Mouse (Mus musculus): ENCODE results near the gene Fads3. TPM values are rescaled to one million over a fixed set of nuclear protein-coding genes. Genes with fewer than 3 reads are reported as not detected.

Gene Fads3
- polyA plus RNA-seq, 1 experiment from 2014 or later, result 7.4 TPM

DNA sequence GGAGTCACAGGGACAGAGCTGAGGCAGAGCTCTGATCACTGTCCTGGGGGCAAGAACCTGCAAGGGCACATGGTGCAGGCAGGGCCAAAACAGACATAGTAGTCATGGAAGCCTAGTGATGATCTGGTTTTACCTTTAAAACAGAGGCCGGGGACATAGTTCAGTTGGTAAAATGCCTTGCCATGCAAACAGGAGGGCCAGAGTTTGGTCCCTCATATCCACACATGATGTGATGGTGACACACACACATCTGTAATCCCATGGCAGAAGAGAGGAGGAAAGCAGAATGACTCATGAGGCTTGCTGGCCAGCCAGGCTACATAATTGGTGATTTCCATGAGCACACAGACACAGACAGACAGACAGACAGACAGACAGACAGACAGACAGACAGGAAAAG is 66.8 kb downstream of the Fads3 start:
- H3K9me3 ChIP-seq, result no peaks in the 10 kb centered on the region
- H3K27ac ChIP-seq, result no peak overlapping the region
- no peak overlapping the region for H3K4me2 ChIP-seq
- no peak overlapping the region for H3K9ac ChIP-seq
- no peak overlapping the region for H3K4me3 ChIP-seq (replicated peaks)
- H3K4me1 ChIP-seq, result no peaks in the 10 kb centered on the region; the same call in 1 of the 2 replicates
- 88% methylated on average over 1 of the region's 1 CpGs for WGBS
- H3K27me3 ChIP-seq, result no peaks in the 10 kb centered on the region
- ATAC-seq (ENCODE audit: low FRiP score), result no peak
- H3K36me3 ChIP-seq (replicated peaks), result no peaks in the 10 kb centered on the region

GRCm38 (mm10) chr19:10108666-10109065 is 67.3 kb downstream of the Fads3 start:
- Histone ChIP-seq H3K9me3 (no peaks in the 10 kb centered on the region), H3K27ac (no peak overlapping the region), H3K36me3 (replicated peaks) (no peaks in the 10 kb centered on the region), H3K27me3 (no peaks in the 10 kb centered on the region), H3K4me3 (replicated peaks) (no peak overlapping the region), H3K4me2 (no peak overlapping the region), H3K9ac (no peak overlapping the region), H3K4me1 (no peaks in the 10 kb centered on the region; the same call in 1 of the 2 replicates)
- WGBS, result 83% methylated on average over 2 of the region's 2 CpGs
- ATAC-seq (ENCODE audit: low FRiP score), result no peak

Other genes starting within 250 kb of the Fads3 start
- gene Scgb2a2, start 194.0 kb upstream of the Fads3 start, polyA plus RNA-seq (2016; fragmentation: Nextera tagmentation; extraction: Ambion mirVana), result not detected in 2 replicates
- 147 and 149 TPM in 2 replicates for gene Incenp, start 142.0 kb upstream of the Fads3 start, polyA plus RNA-seq (2016; fragmentation: Nextera tagmentation; extraction: Ambion mirVana)
- gene Fth1, start 61.0 kb upstream of the Fads3 start, polyA plus RNA-seq (2016; fragmentation: Nextera tagmentation; extraction: Ambion mirVana), result 1,239 and 1,358 TPM in 2 replicates
- 1.1 and 1.4 TPM in 2 replicates for gene Best1, start 39.9 kb upstream of the Fads3 start, polyA plus RNA-seq (2016; fragmentation: Nextera tagmentation; extraction: Ambion mirVana)
- 19.0 and 22.7 TPM in 2 replicates for gene Rab3il1, start 39.9 kb upstream of the Fads3 start, polyA plus RNA-seq (2016; fragmentation: Nextera tagmentation; extraction: Ambion mirVana)
- 184 and 187 TPM in 2 replicates for gene Fads2, start 60.2 kb downstream of the Fads3 start, polyA plus RNA-seq (2016; fragmentation: Nextera tagmentation; extraction: Ambion mirVana)
- gene Fads1, start 141.3 kb downstream of the Fads3 start, polyA plus RNA-seq (2016; fragmentation: Nextera tagmentation; extraction: Ambion mirVana), result 187 and 195 TPM in 2 replicates
- gene Tmem258, start 162.4 kb downstream of the Fads3 start, polyA plus RNA-seq (2016; fragmentation: Nextera tagmentation; extraction: Ambion mirVana), result 336 and 355 TPM in 2 replicates
- gene Fen1, start 162.6 kb downstream of the Fads3 start, polyA plus RNA-seq (2016; fragmentation: Nextera tagmentation; extraction: Ambion mirVana), result 130 and 134 TPM in 2 replicates
- gene Myrf, start 199.2 kb downstream of the Fads3 start, polyA plus RNA-seq (2016; fragmentation: Nextera tagmentation; extraction: Ambion mirVana), result 0.72 and 0.87 TPM in 2 replicates